Mouse (Mus musculus) MEL (cell line): ENCODE results near the gene Fgfr2. TPM values are rescaled to one million over a fixed set of nuclear protein-coding genes. Genes with fewer than 3 reads are reported as not detected.

Experiments used
- DNase-seq: peaks from one replicate; pipeline ENCODE4 v3.0.0; 2011; ENCODE audit warnings: low read depth, low spot score
- H3K27ac ChIP-seq: 2 replicates; pipeline ENCODE4 v1.5.1; 2012; ENCODE audit warnings: low read depth, mild to moderate bottlenecking, control low read depth, low read length, moderate library complexity; ENCODE audit not compliant: control insufficient read depth
- H3K27me3 ChIP-seq, 2 experiments: fragments of 150-350 bp in 1 of 2; sonication (generic) in 1 of 2; 2 replicates each; pipeline ENCODE4 v1.6.1; 2012; ENCODE audit warnings: low read length in 2 of 2, mild to moderate bottlenecking in 2 of 2, improper control_type of control experiment in 1 of 2, moderate library complexity in 1 of 2; ENCODE audit not compliant: insufficient read depth in 2 of 2, control insufficient read depth in 1 of 2
- H3K36me3 ChIP-seq, 2 experiments: 2 replicates each; pipeline ENCODE4 v1.6.1; 2012 to 2014; ENCODE audit warnings: low read length in 2 of 2, improper control_type of control experiment in 1 of 2, inconsistent platforms in 1 of 2, mild to moderate bottlenecking in 1 of 2; ENCODE audit not compliant: insufficient read depth in 2 of 2, control insufficient read depth in 1 of 2
- H3K4me1 ChIP-seq, 2 experiments: fragments of 150-350 bp in 1 of 2; sonication (generic) in 1 of 2; 2 replicates each; pipeline ENCODE4 v1.6.1; 2012; ENCODE audit warnings: low read length in 2 of 2, improper control_type of control experiment in 1 of 2, mild to moderate bottlenecking in 1 of 2; ENCODE audit not compliant: insufficient read depth in 2 of 2, control insufficient read depth in 1 of 2
- H3K4me3 ChIP-seq, 2 experiments: fragments of 150-350 bp in 1 of 2; sonication (generic) in 1 of 2; 2 replicates each; pipeline ENCODE4 v1.5.1; 2012; ENCODE audit warnings: low read depth in 2 of 2, low read length in 2 of 2, mild to moderate bottlenecking in 2 of 2, moderate library complexity in 2 of 2, control low read depth in 1 of 2, improper control_type of control experiment in 1 of 2; ENCODE audit not compliant: control insufficient read depth in 1 of 2, insufficient read depth in 1 of 2
- H3K79me2 ChIP-seq: 2 replicates; pipeline ENCODE4 v1.6.1; 2012; ENCODE audit warnings: mild to moderate bottlenecking, low read length, moderate library complexity; ENCODE audit not compliant: control insufficient read depth, poor library complexity, insufficient read depth
- H3K9ac ChIP-seq: 2 replicates; pipeline ENCODE4 v1.6.1; 2012; ENCODE audit warnings: low read depth, mild to moderate bottlenecking, control low read depth, low read length, moderate library complexity; ENCODE audit not compliant: control insufficient read depth, poor library complexity, severe bottlenecking
- H3K9me3 ChIP-seq: fragments of 150-350 bp; sonication (generic); replicated peaks from 2 replicates; pipeline ENCODE4 v1.6.1; 2012; ENCODE audit warnings: mild to moderate bottlenecking, low read length, improper control_type of control experiment, moderate library complexity; ENCODE audit not compliant: insufficient read depth
- CHD1 ChIP-seq: IDR thresholded peaks from 2 replicates; pipeline ENCODE4 v1.6.1; 2012; ENCODE audit warnings: low read depth, mild to moderate bottlenecking, inconsistent platforms, low read length, improper control_type of control experiment
- CHD2 ChIP-seq: IDR thresholded peaks from 2 replicates; pipeline ENCODE4 v1.6.1; 2011; ENCODE audit warnings: low read length, improper control_type of control experiment
- CTCF ChIP-seq, 3 experiments: IDR thresholded peaks in 2 of 3; conservative IDR thresholded peaks in 1 of 3; 2 replicates each; pipeline ENCODE4 v1.5.1; 2011 to 2012; ENCODE audit warnings: low read length in 3 of 3, low read depth in 2 of 3, mild to moderate bottlenecking in 2 of 3, improper control_type of control experiment in 1 of 3, inconsistent platforms in 1 of 3, mixed read lengths in 1 of 3, moderate library complexity in 1 of 3; ENCODE audit not compliant: control insufficient read depth in 1 of 3, insufficient read depth in 1 of 3, poor library complexity in 1 of 3, severe bottlenecking in 1 of 3
- ELF1 ChIP-seq: IDR thresholded peaks from 2 replicates; pipeline ENCODE4 v1.6.1; 2014; ENCODE audit warnings: low read depth, mild to moderate bottlenecking, inconsistent platforms, low read length, improper control_type of control experiment, moderate library complexity
- ETS1 ChIP-seq: IDR thresholded peaks from 2 replicates; pipeline ENCODE4 v1.6.1; 2012; ENCODE audit warnings: low read depth, mild to moderate bottlenecking, inconsistent platforms, low read length, improper control_type of control experiment, moderate library complexity
- GABPA ChIP-seq: IDR thresholded peaks from 2 replicates; pipeline ENCODE4 v1.6.1; 2012; ENCODE audit warnings: low read depth, mild to moderate bottlenecking, inconsistent platforms, low read length, improper control_type of control experiment, moderate library complexity
- GATA1 ChIP-seq: IDR thresholded peaks from 2 replicates; pipeline ENCODE4 v1.6.1; 2011; ENCODE audit warnings: low read depth, low read length, improper control_type of control experiment
- HCFC1 ChIP-seq: IDR thresholded peaks from 2 replicates; pipeline ENCODE4 v1.6.1; 2012; ENCODE audit warnings: low read depth, mild to moderate bottlenecking, inconsistent platforms, low read length, improper control_type of control experiment, moderate library complexity
- KAT2A ChIP-seq: conservative IDR thresholded peaks from 2 replicates; pipeline ENCODE4 v1.6.1; 2012; ENCODE audit warnings: low read depth, low read length, improper control_type of control experiment, inconsistent platforms
- MAZ ChIP-seq: IDR thresholded peaks from 2 replicates; pipeline ENCODE4 v1.6.1; 2012; ENCODE audit warnings: low read depth, mild to moderate bottlenecking, inconsistent platforms, low read length, improper control_type of control experiment
- NELFE ChIP-seq: IDR thresholded peaks from 2 replicates; pipeline ENCODE4 v1.6.1; 2011; ENCODE audit warnings: low read depth, low read length, improper control_type of control experiment
- POLR2AphosphoS2 ChIP-seq: IDR thresholded peaks from 2 replicates; pipeline ENCODE4 v1.6.1; 2011; ENCODE audit warnings: low read length, improper control_type of control experiment
- RAD21 ChIP-seq: IDR thresholded peaks from 2 replicates; pipeline ENCODE4 v1.6.1; 2011; ENCODE audit warnings: mild to moderate bottlenecking, low read depth, low read length, improper control_type of control experiment
- RCOR1 ChIP-seq: IDR thresholded peaks from 2 replicates; pipeline ENCODE4 v1.6.1; 2012; ENCODE audit warnings: low read depth, mild to moderate bottlenecking, inconsistent platforms, low read length, improper control_type of control experiment
- SIN3A ChIP-seq: IDR thresholded peaks from 2 replicates; pipeline ENCODE4 v1.6.1; 2012; ENCODE audit warnings: low read length, improper control_type of control experiment, inconsistent platforms
- SMC3 ChIP-seq: IDR thresholded peaks from 2 replicates; pipeline ENCODE4 v1.6.1; 2011; ENCODE audit warnings: low read depth, low read length, improper control_type of control experiment
- TBP ChIP-seq: IDR thresholded peaks from 2 replicates; pipeline ENCODE4 v1.8.0; 2011; ENCODE audit warnings: low read depth, low read length, improper control_type of control experiment
- USF1 ChIP-seq: IDR thresholded peaks from 2 replicates; pipeline ENCODE4 v1.6.1; 2014; ENCODE audit warnings: low read depth, mild to moderate bottlenecking, inconsistent platforms, low read length, improper control_type of control experiment, moderate library complexity
- ZKSCAN1 ChIP-seq: IDR thresholded peaks from 2 replicates; pipeline ENCODE4 v1.6.1; 2012; ENCODE audit warnings: low read depth, mild to moderate bottlenecking, inconsistent platforms, low read length, improper control_type of control experiment, moderate library complexity
- polyA plus RNA-seq, 2 experiments: library from polyadenylated mRNA; stranded (reverse) in 1 of 2; unstranded in 1 of 2; fragments of >175 nt in 1 of 2; fragments of >200 nt in 1 of 2; gene quantifications; 2 replicates each; pipeline versions ENCODE4 v1.2.1 to v1.2.4; 2012; ENCODE audit warnings: low replicate concordance in 2 of 2, low read depth in 1 of 2; ENCODE audit not compliant: insufficient read length in 2 of 2, insufficient read depth in 1 of 2, missing spikeins in 1 of 2
- total RNA-seq: library from RNA; depleted of rRNA; stranded (reverse); fragments of 300-350 nt; gene quantifications from 2 replicates; pipeline ENCODE4 v1.2.3, GENCODE M21; 2012

Gene Fgfr2
- total and polyA plus RNA-seq, 3 experiments: not detected

DNA sequence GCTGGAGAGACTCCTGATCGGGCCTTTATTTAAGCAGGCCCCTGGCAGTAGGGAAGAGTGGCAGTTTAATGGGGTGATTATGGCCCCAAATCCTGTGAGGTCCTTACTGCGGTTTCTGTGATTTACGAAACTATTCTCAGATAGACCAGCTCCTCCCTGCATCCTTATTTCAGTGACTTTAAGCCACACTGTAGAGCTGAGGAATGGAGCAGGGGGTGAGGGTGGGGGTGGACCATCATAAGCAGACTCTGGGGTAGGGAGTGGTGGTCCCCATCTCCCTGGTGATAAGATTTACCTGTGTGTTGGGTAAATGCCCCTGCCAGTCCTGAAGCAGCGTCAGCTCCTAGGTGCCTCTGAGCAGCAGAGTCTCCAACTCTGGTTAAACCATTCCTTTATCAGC lies 2516.2 kb downstream of the Fgfr2 start:
- peaks cover 0 to 8% of the 10 kb centered on the region in 2 experiments; a peak in 1 of 4 replicates for H3K27me3 ChIP-seq
- H3K9me3 ChIP-seq: no peaks in the 10 kb centered on the region
- TF ChIP-seq HCFC1 (no peak), ZKSCAN1 (no peak), NELFE (no peak), ELF1 (no peak), POLR2AphosphoS2 (no peak), CHD1 (no peak), RCOR1 (no peak), TBP (no peak), GABPA (no peak), USF1 (no peak), GATA1 (no peak), ETS1 (no peak), CHD2 (no peak)
- no peak overlapping the region for H3K9ac ChIP-seq
- DNase-seq: no peak
- no peak overlapping the region for H3K4me3 ChIP-seq
- H3K4me1 ChIP-seq: no peaks in the 10 kb centered on the region
- no peak overlapping the region for H3K27ac ChIP-seq
- H3K36me3 ChIP-seq: no peaks in the 10 kb centered on the region
- no peaks in the 10 kb centered on the region for H3K79me2 ChIP-seq

DNA sequence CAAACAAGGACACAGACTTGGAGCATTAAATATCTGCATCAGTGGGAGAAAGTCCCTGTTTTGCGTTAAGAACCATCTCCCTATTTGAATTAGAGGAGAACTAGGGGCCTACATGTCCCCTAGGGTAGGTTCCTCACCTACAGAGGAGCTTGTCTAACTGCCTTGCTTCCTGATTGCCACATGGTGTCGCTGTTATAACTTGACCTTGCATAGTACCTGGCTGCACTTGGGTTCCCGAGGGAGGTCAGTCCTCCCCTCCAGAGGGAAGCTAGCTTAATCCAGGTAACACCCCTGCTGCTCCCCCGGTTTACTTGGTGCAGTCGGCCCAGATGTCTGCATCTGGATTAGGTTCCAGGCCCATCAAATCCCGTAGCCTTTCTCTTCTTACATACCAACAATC lies 2518.0 kb downstream of the Fgfr2 start:
- Histone ChIP-seq H3K36me3 (no peaks in the 10 kb centered on the region), H3K9me3 (no peaks in the 10 kb centered on the region), H3K9ac (no peak overlapping the region), H3K4me1 (no peaks in the 10 kb centered on the region), H3K27me3 (peaks cover 0 to 5% of the 10 kb centered on the region in 2 experiments; a peak in 1 of 4 replicates), H3K4me3 (no peak overlapping the region), H3K27ac (no peak overlapping the region), H3K79me2 (no peaks in the 10 kb centered on the region)
- TF ChIP-seq SMC3 (peak; percentile 74), RAD21 (peak; percentile 62), CTCF (IDR thresholded peaks at IDR 0.05 in 2 of 3, conservative IDR thresholded peaks at IDR 0.05 in 1 of 3; ENCODE audit: control insufficient read depth in 1 of 3, insufficient read depth in 1 of 3, low read depth in 2 of 3, low read length in 3 of 3, poor library complexity in 1 of 3, severe bottlenecking in 1 of 3) (peak; percentile 69 to 90 (median 81)), KAT2A (no peak), MAZ (no peak; the same call in 1 of the 2 replicates), SIN3A (no peak)
- peak; percentile 54 for DNase-seq
